Comparison of ENCODE assay signal across 15 mouse cellular contexts in the genomic region with DNA sequence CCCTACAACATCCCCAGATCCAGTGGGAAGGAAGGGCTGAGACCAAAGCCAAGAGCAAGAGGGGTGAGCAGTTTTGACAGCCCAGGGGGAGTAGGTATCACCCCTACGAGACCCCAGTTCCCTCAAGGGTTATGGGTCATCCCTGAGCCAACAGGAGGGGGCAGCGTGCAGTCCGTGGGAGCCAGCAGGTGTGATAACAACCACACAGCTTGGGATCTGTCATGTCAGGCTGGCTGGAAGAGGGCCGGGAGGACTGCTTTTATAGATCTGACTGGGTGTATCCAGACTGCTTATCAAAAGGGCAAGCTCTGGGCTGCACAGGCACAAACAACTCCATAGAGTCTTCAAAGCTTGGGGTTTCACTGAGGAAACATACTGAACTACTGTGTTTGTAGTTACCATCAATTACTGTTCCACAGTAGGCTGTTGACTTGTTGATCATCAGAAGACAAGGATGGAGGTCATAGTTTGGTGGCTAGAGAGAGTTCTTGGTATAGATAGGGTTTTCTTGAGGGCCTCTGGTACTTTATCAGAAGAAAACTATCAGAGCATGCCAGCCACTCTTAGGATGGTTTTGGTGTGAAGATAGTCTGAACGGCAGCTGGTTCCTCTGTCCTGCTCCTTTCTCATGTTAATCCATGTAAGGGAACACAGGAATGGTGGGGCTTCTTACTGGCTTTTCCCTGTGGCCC.
DNase-seq lines count a peak whose midpoint lies in the region; ATAC-seq lines count a peak whose summit lies in the region.
"Had no signal": no experiment of that assay in that cellular context is flagged by ENCODE, and none has a peak within 500 bp of the region (broad histone marks: within the 10 kb centered on the region; RNA-seq: fewer than 3 reads in every experiment).

No protein-coding gene starts in this region.

- peak; percentile 71 for ATAC-seq in intestine, embryonic 15.5 days
- ATAC-seq in megakaryocyte, adult 5-6 weeks (ENCODE audit: poor library complexity, severe bottlenecking) = peak; percentile 46; the same call in 1 of the 2 replicates
- no peak for ATAC-seq in midbrain, embryonic 15.5 days (replicated peaks)

- H3K4me3 ChIP-seq in intestine, embryonic 15.5 days (replicated peaks) = no peak overlapping the region
- H3K4me3 ChIP-seq in midbrain, embryonic 15.5 days = no peak overlapping the region
- H3K4me3 ChIP-seq: hindbrain, embryonic 15.5 days; limb, embryonic 10.5 days; neural tube, embryonic 13.5 days had no signal

- no peaks in the 10 kb centered on the region for H3K9me3 ChIP-seq in intestine, embryonic 15.5 days
- H3K9me3 ChIP-seq in midbrain, embryonic 15.5 days = no peaks in the 10 kb centered on the region
- H3K9me3 ChIP-seq: hindbrain, embryonic 15.5 days; limb, embryonic 10.5 days; neural tube, embryonic 13.5 days had no signal

- intact Hi-C loops in gastrocnemius, postnatal 14 days (cut with DNase I; ENCODE audit: low total_unique reads) = no loop called here

- peaks cover 7% of the 10 kb centered on the region; the same call in 1 of the 2 replicates for H3K4me1 ChIP-seq in intestine, embryonic 15.5 days (replicated peaks)
- H3K4me1 ChIP-seq in midbrain, embryonic 15.5 days = no peaks in the 10 kb centered on the region
- H3K4me1 ChIP-seq: hindbrain, embryonic 15.5 days; neural tube, embryonic 13.5 days had no signal

- H3K27me3 ChIP-seq in intestine, embryonic 15.5 days (replicated peaks) = no peaks in the 10 kb centered on the region
- H3K27me3 ChIP-seq in midbrain, embryonic 15.5 days (replicated peaks) = no peaks in the 10 kb centered on the region
- H3K27me3 ChIP-seq: hindbrain, embryonic 15.5 days; neural tube, embryonic 13.5 days had no signal

- H3K9ac ChIP-seq in intestine, embryonic 15.5 days = no peak overlapping the region
- no peak overlapping the region for H3K9ac ChIP-seq in midbrain, embryonic 15.5 days
- H3K9ac ChIP-seq: hindbrain, embryonic 15.5 days; neural tube, embryonic 13.5 days had no signal

- peak; percentile 70 for DNase-seq in spleen, adult 12 weeks (ENCODE audit: low spot score)
- DNase-seq in spleen, adult 18-20 months = no peak
- no peak for DNase-seq in cerebellum, postnatal 14 days
- DNase-seq in gastrocnemius, postnatal 14 days = no peak
- DNase-seq in lung, adult 18-20 months = no peak
- DNase-seq: adrenal gland, adult 8-10 months; cerebellum, adult 11 months; retina, postnatal 1 day had no signal

- 62% methylated on average over 5 of the region's 5 CpGs for WGBS in intestine, embryonic 15.5 days
- 76% methylated on average over 5 of the region's 5 CpGs for WGBS in midbrain, embryonic 15.5 days

- no peak overlapping the region for H3K4me2 ChIP-seq in intestine, embryonic 15.5 days (replicated peaks)
- no peak overlapping the region for H3K4me2 ChIP-seq in midbrain, embryonic 15.5 days
- H3K4me2 ChIP-seq: hindbrain, embryonic 15.5 days; neural tube, embryonic 13.5 days had no signal

- H3K27ac ChIP-seq in intestine, embryonic 15.5 days = no peak overlapping the region
- no peak overlapping the region for H3K27ac ChIP-seq in midbrain, embryonic 15.5 days
- H3K27ac ChIP-seq: hindbrain, embryonic 15.5 days; kidney, postnatal 0 days; limb, embryonic 10.5 days; neural tube, embryonic 13.5 days had no signal

- no peaks in the 10 kb centered on the region for H3K36me3 ChIP-seq in intestine, embryonic 15.5 days
- H3K36me3 ChIP-seq in midbrain, embryonic 15.5 days (replicated peaks) = no peaks in the 10 kb centered on the region
- H3K36me3 ChIP-seq: hindbrain, embryonic 15.5 days; limb, embryonic 10.5 days; neural tube, embryonic 13.5 days had no signal
